Mouse (Mus musculus) E14TG2a.4 (cell line): Measurements from ENCODE around the gene Olfr557.

Experiments used
- H3K27me3 ChIP-seq: 2 replicates; pipeline ENCODE4 v1.6.1; 2014; ENCODE audit warnings: low read length, control low read depth; ENCODE audit not compliant: insufficient read depth
- H3K36me3 ChIP-seq: 2 replicates; pipeline ENCODE4 v1.6.1; 2014; ENCODE audit warnings: low read length, control low read depth; ENCODE audit not compliant: insufficient read depth
- H3K4me1 ChIP-seq: replicated peaks from 2 replicates; pipeline ENCODE4 v1.6.1; 2014; ENCODE audit warnings: low read depth, low read length, control low read depth
- H3K4me3 ChIP-seq: replicated peaks from 2 replicates; pipeline ENCODE4 v1.5.1; 2014; ENCODE audit warnings: mild to moderate bottlenecking, low read length
- H3K9me3 ChIP-seq: 2 replicates; pipeline ENCODE4 v1.6.1; 2014; ENCODE audit warnings: low read length, control low read depth
- CTCF ChIP-seq: conservative IDR thresholded peaks from 2 replicates; pipeline ENCODE4 v1.5.1; 2014; ENCODE audit warnings: low read length
- NANOG ChIP-seq: IDR thresholded peaks from 2 replicates; pipeline ENCODE4 v1.6.1; 2014; ENCODE audit warnings: borderline replicate concordance, low read length, mixed read lengths
- POU5F1 ChIP-seq: IDR thresholded peaks from 2 replicates; pipeline ENCODE4 v1.6.1; 2014; ENCODE audit warnings: low read length, borderline replicate concordance

Gene Olfr557

GRCm38 (mm10) chr7:102701915-102702314 lies 6.2 kb downstream of the Olfr557 start, which contains the start of gene Olfr558:
Olfr558 (plus strand) TSS chr7:102702215.
- Histone ChIP-seq H3K4me1 (no peaks in the 10 kb centered on the region), H3K4me3 (no peak within 1 kb of the TSS), H3K36me3 (no peaks in the 10 kb centered on the region), H3K9me3 (no peaks in the 10 kb centered on the region), H3K27me3 (no peaks in the 10 kb centered on the region)
- TF ChIP-seq CTCF (no peak), POU5F1 (no peak), NANOG (no peak)

DNA sequence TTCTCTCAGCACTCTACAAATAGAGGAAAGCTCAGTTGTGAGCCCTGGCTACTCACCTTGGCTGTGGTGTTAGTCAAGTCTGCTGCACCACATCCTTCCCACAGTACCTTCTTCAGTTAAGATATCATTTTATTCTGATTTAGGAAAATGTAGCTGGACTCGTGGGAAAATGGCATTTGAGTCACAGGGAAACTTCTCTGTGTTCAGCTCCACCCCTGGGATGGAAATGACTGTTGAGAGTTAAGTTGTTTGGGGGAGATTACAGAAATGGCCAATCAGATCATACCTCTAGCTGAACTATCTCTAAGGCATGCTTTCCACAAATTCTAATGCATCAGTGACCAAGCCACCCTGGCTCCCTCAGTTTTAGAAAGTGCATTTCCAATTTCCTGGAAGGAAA lies 23.3 kb downstream of the Olfr557 start, which contains the start of gene Olfr33:
Olfr33 (minus strand) TSS at position 101 of the 400 bp plus-strand sequence.
- Histone ChIP-seq H3K9me3 (no peaks in the 10 kb centered on the region), H3K4me3 (no peak within 1 kb of the TSS), H3K36me3 (no peaks in the 10 kb centered on the region), H3K4me1 (no peaks in the 10 kb centered on the region), H3K27me3 (no peaks in the 10 kb centered on the region)
- TF ChIP-seq NANOG (no peak), CTCF (no peak), POU5F1 (no peak)

- Histone ChIP-seq H3K4me3 (no peak within 1 kb of the TSS), H3K9me3 (no peaks in the 10 kb centered on the region), H3K4me1 (no peaks in the 10 kb centered on the region), H3K27me3 (no peaks in the 10 kb centered on the region), H3K36me3 (no peaks in the 10 kb centered on the region)
- TF ChIP-seq POU5F1 (no peak), CTCF (no peak), NANOG (no peak)
These were observed 31.7 kb downstream of the Olfr557 start, which contains the start of gene Olfr559 for GRCm38 (mm10) chr7:102727391-102727790. Olfr559 (minus strand) TSS chr7:102727491.

DNA sequence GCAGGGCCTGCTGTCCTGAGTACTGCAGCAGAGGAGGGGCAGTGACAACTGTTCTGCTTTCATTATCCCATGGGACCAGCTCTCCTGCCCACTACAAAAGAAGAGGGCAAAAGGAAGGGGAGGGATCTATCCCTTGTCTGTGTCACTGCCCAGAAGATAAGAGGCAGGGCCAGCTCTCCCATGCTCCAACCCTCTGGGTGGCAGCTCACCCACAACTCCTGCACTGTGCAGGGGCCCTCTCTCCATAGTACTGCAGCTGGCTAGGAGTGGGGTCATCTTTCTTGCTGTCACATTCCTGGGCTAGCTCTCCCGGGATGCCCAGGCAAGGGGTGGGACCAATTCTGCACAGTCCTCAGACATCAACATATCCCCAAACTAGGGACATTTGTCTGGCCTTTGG lies 38.1 kb downstream of the Olfr557 start:
- Histone ChIP-seq H3K27me3 (no peaks in the 10 kb centered on the region), H3K9me3 (peaks cover 10% of the 10 kb centered on the region)

GRCm38 (mm10) chr7:102737705-102738104 lies 42.0 kb downstream of the Olfr557 start:
- TF ChIP-seq NANOG (no peak), POU5F1 (no peak)
- no peaks in the 10 kb centered on the region for H3K27me3 ChIP-seq
- H3K36me3 ChIP-seq, result no peaks in the 10 kb centered on the region
- peaks cover 10% of the 10 kb centered on the region for H3K9me3 ChIP-seq
- no peak overlapping the region for H3K4me3 ChIP-seq
- H3K4me1 ChIP-seq, result no peaks in the 10 kb centered on the region

More for the DNA sequence above, 38.1 kb downstream of the Olfr557 start:
- H3K36me3 ChIP-seq, result no peaks in the 10 kb centered on the region
- H3K4me1 ChIP-seq, result no peaks in the 10 kb centered on the region
- TF ChIP-seq POU5F1 (no peak), CTCF (no peak), NANOG (no peak)
- H3K4me3 ChIP-seq, result no peak overlapping the region
